Comparison of ENCODE assay signal across 15 mouse cellular contexts in the genomic region with DNA sequence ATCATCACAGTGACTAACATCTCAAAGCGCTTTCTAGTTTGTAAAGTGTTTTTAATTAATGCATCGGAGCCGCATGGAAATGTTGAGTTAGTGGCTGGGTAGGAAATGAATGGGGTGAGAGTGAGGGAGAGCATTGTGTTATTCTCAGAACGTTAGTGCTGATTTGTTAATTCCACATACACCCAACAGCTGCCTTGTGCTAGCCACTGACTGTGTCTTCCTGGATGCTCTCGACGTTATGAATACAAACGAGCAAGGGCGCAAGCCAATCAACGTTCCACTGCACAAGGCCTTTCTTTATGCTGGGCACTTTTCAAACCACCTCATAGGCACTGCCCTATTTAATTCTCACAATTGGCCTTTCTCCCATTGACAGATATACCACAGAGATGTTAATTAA. TPM values are rescaled to one million over a fixed set of nuclear protein-coding genes. Genes with fewer than 3 reads are reported as not detected.
A peak's percentile ranks its signal among the peaks of the same experiment; 100 is the strongest.
DNase-seq lines count a peak whose midpoint lies in the region; ATAC-seq lines count a peak whose summit lies in the region.
"Had no signal": no experiment of that assay in that cellular context is flagged by ENCODE, and none has a peak within 500 bp of the region (broad histone marks: within the 10 kb centered on the region; RNA-seq: fewer than 3 reads in every experiment).

No protein-coding gene starts in this region.

- H3K36me3 ChIP-seq in forebrain, embryonic 16.5 days (ENCODE audit: control insufficient read depth, insufficient read depth) = no peaks in the 10 kb centered on the region
- no peaks in the 10 kb centered on the region for H3K36me3 ChIP-seq in midbrain, embryonic 15.5 days (replicated peaks)
- H3K36me3 ChIP-seq: heart, embryonic 13.5 days had no signal

- no peak overlapping the region for H3K4me2 ChIP-seq in forebrain, embryonic 16.5 days (ENCODE audit: low read length)
- no peak overlapping the region for H3K4me2 ChIP-seq in midbrain, embryonic 15.5 days
- H3K4me2 ChIP-seq: heart, embryonic 13.5 days had no signal

- no peaks in the 10 kb centered on the region for H3K27me3 ChIP-seq in forebrain, embryonic 16.5 days (replicated peaks; ENCODE audit: control insufficient read depth, insufficient read depth, low read length)
- H3K27me3 ChIP-seq in midbrain, embryonic 15.5 days (replicated peaks) = no peaks in the 10 kb centered on the region

- H3K4me1 ChIP-seq in forebrain, embryonic 16.5 days (replicated peaks; ENCODE audit: control insufficient read depth, insufficient read depth, low read length) = peaks cover 19% of the 10 kb centered on the region
- H3K4me1 ChIP-seq in midbrain, embryonic 15.5 days = peaks cover 17% of the 10 kb centered on the region

- intact Hi-C loops in heart, postnatal 14 days (cut with DNase I) = no loop called here

- no peak overlapping the region for H3K4me3 ChIP-seq in forebrain, embryonic 16.5 days (replicated peaks; ENCODE audit: low read length)
- no peak overlapping the region for H3K4me3 ChIP-seq in midbrain, embryonic 15.5 days
- H3K4me3 ChIP-seq: heart, embryonic 13.5 days had no signal

- no peaks in the 10 kb centered on the region for H3K9me3 ChIP-seq in forebrain, embryonic 16.5 days (ENCODE audit: control insufficient read depth, low read length)
- H3K9me3 ChIP-seq in midbrain, embryonic 15.5 days = no peaks in the 10 kb centered on the region
- H3K9me3 ChIP-seq: heart, embryonic 13.5 days had no signal

- 0 out of 2 replicates have a peak overlapping the region, but pooled peaks have one; percentile 2 for H3K27ac ChIP-seq in forebrain, embryonic 16.5 days (ENCODE audit: low read length)
- no peak overlapping the region for H3K27ac ChIP-seq in midbrain, embryonic 15.5 days
- H3K27ac ChIP-seq: heart, embryonic 13.5 days; liver, embryonic 14.5 days had no signal

- no peak overlapping the region for H3K9ac ChIP-seq in forebrain, embryonic 16.5 days (replicated peaks; ENCODE audit: low read depth, low read length)
- no peak overlapping the region for H3K9ac ChIP-seq in midbrain, embryonic 15.5 days
- H3K9ac ChIP-seq: heart, embryonic 13.5 days; liver, embryonic 14.5 days had no signal

- peak; percentile 82 for ATAC-seq in forebrain, embryonic 16.5 days
- peak; percentile 46 for ATAC-seq in midbrain, embryonic 15.5 days (replicated peaks)
- ATAC-seq: lung, postnatal 0 days had no signal

- peak; percentile 63 to 84 for DNase-seq in right cerebral cortex, postnatal 10 days (ENCODE audit: low spot score in 2 of 2)
- DNase-seq in right cerebral cortex, postnatal 14 days = no peak
- DNase-seq in heart, postnatal 14 days = no peak
- no peak for DNase-seq in urinary bladder, postnatal 10 days (ENCODE audit: low spot score)
- DNase-seq in embryo, embryonic 10.5 days (ENCODE audit: low spot score) = no peak
- DNase-seq: adrenal gland, adult 2 months; cerebellum, adult 9-10 months; kidney, adult 18-20 months; thymus, postnatal 25 days had no signal

- 9% methylated on average over 9 of the region's 9 CpGs for WGBS in forebrain, embryonic 16.5 days
- 46% methylated on average over 9 of the region's 9 CpGs for WGBS in midbrain, embryonic 15.5 days

RNA-seq across cellular contexts. Expression of a gene that starts 11.8 kb away (rescaled TPM):
- polyA plus RNA-seq in forebrain, embryonic 16.5 days (2015; fragmentation: Nextera tagmentation; extraction: Ambion mirVana) = 4.5 and 7.9 TPM in 2 replicates
- 10.6 and 12.7 TPM in 2 replicates for polyA plus RNA-seq in midbrain, embryonic 15.5 days (2015; fragmentation: Nextera tagmentation; extraction: Ambion mirVana)
- total RNA-seq in heart, postnatal 14 days (2021) = under 1 TPM; 0.10 to 0.19 TPM
- polyA plus RNA-seq: adrenal gland, adult 2 months; limb, embryonic 11.5 days had no signal

Comparison
In these comparisons a context has a peak if more than half of its experiments do, and no peak if none do; other contexts are left out.
1. DNase-seq: peak in right cerebral cortex, postnatal 10 days (2 of 2); none in right cerebral cortex, postnatal 14 days (single experiment), heart, postnatal 14 days (0 of 2), urinary bladder, postnatal 10 days (single experiment) and embryo, embryonic 10.5 days (single experiment).